ENCODE assay signal across 26 mouse cellular contexts in genomic region chr8:82331675-82332234, GRCm38 (mm10).
"Had no signal": no experiment of that assay in that cellular context is flagged by ENCODE, and none has a peak within 500 bp of the region (broad histone marks: within the 10 kb centered on the region; RNA-seq: fewer than 3 reads in every experiment).

No protein-coding gene starts in this region.

- H3K4me1 ChIP-seq: heart, embryonic 10.5 days; heart, embryonic 12.5 days; hindbrain, embryonic 10.5 days; hindbrain, embryonic 12.5 days; intestine, embryonic 15.5 days; limb, embryonic 10.5 days; limb, embryonic 12.5 days; liver, embryonic 13.5 days had no signal

- H3K9me3 ChIP-seq: heart, embryonic 10.5 days; heart, embryonic 12.5 days; hindbrain, embryonic 10.5 days; hindbrain, embryonic 12.5 days; intestine, embryonic 15.5 days; limb, embryonic 10.5 days; limb, embryonic 12.5 days; liver, embryonic 13.5 days had no signal

- H3K4me2 ChIP-seq: heart, embryonic 12.5 days; hindbrain, embryonic 12.5 days; hindbrain, embryonic 14.5 days; intestine, embryonic 15.5 days; limb, embryonic 12.5 days; liver, embryonic 11.5 days; liver, embryonic 13.5 days had no signal

- H3K27ac ChIP-seq: gastrocnemius, adult 2 months; heart, embryonic 10.5 days; hindbrain, embryonic 10.5 days; hindbrain, embryonic 12.5 days; hindbrain, embryonic 14.5 days; intestine, embryonic 15.5 days; layer of hippocampus, adult 2 months; left cerebral cortex, adult 2 months; limb, embryonic 10.5 days; limb, embryonic 12.5 days; liver, embryonic 13.5 days had no signal

- ATAC-seq: inflammation-experienced regulatory T-cells, adult 6 months; intestine, embryonic 15.5 days; intestine, postnatal 0 days had no signal

- H3K27me3 ChIP-seq: heart, embryonic 12.5 days; hindbrain, embryonic 12.5 days; intestine, embryonic 15.5 days; limb, embryonic 12.5 days; liver, embryonic 13.5 days had no signal

- H3K4me3 ChIP-seq: gastrocnemius, adult 2 months; heart, embryonic 10.5 days; heart, embryonic 12.5 days; hindbrain, embryonic 10.5 days; hindbrain, embryonic 12.5 days; intestine, embryonic 15.5 days; layer of hippocampus, adult 2 months; left cerebral cortex, adult 2 months; limb, embryonic 10.5 days; limb, embryonic 12.5 days; liver, embryonic 13.5 days had no signal

- H3K9ac ChIP-seq: heart, embryonic 12.5 days; hindbrain, embryonic 12.5 days; hindbrain, embryonic 14.5 days; intestine, embryonic 15.5 days; limb, embryonic 12.5 days; liver, embryonic 13.5 days had no signal

- H3K36me3 ChIP-seq: hindbrain, embryonic 10.5 days; hindbrain, embryonic 12.5 days; intestine, embryonic 15.5 days; limb, embryonic 10.5 days; limb, embryonic 12.5 days; liver, embryonic 13.5 days had no signal

- DNase-seq: gastrocnemius, adult 2 months; gastrocnemius, postnatal 10 days; gastrocnemius, postnatal 25 days; heart, adult 18-20 months; heart, postnatal 10 days; heart, postnatal 4 days; kidney, adult 18-20 months; kidney, adult 8-10 months; kidney, postnatal 10 days; kidney, postnatal 25 days; kidney, postnatal 4 days; liver; liver, embryonic 13.5 days had no signal
